Mouse (Mus musculus) lung, postnatal 25 days (tissue): ENCODE data around the gene Fnip2.

Experiments used
- DNase-seq: peaks from one replicate; pipeline ENCODE4 v3.0.0; 2022; ENCODE audit warnings: low spot score

The Fnip2 gene

DNA sequence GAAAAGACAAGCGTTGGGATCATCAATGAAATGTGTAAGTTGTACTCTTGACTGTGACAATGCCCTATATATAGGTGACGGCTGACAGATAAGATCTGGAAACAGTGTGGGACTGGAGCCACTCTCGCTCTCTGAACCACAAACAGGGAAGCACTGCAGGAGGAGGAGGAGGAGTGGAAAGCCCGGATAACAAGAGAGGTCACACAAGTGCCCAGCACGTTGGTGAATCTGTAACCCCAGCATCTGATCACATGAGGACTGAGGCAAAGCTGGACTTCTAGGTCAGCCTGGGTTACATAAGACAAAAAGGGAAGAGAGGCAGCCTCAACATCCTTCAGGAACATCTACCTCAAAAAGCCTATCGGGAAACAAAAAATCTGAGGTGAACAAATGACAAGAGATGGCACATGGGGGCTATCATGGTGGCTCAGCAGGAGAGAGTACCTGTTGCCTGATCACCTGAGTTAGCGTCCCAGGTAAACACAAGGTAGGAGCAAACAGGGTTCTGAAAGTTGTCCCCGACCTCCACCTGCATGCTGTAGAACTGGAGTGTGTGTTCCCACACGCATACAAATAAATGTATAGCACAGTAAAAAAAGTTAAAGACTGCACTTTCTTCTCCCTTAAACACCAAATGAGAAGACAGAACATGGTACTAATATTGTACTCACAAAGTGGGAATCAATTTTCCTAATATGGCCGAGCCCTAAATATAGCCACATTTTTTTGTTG lies 2.6 kb downstream of the Fnip2 start:
- no peak for DNase-seq

DNA sequence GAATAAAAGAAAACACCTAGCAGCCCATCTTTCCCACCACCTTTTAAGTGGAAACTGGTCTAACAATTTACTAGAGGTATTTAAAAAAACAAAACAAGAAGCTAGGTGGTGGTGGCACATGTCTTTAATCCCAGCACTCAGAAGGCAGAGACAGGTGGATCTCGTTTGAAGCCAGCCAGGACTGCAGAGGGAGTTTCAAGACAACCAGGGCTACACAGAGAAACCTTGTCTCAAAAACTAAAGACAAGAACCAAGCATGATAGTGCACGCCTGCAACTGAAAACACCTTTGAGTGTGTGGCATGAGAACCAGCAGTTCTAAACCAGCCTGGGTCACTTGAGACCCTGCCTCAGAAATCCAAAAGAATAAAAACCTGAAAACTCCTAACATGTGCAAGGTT lies 4.1 kb downstream of the Fnip2 start:
- DNase-seq: no peak

GRCm38 (mm10) chr3:79561784-79562715 lies 5.5 kb downstream of the Fnip2 start:
- no peak for DNase-seq

- no peak for DNase-seq
These were observed 7.0 kb downstream of the Fnip2 start for GRCm38 (mm10) chr3:79560555-79560954.

GRCm38 (mm10) chr3:79559773-79560045 lies 7.9 kb downstream of the Fnip2 start:
- no peak for DNase-seq

- peak; percentile 47 for DNase-seq
These were observed 8.4 kb downstream of the Fnip2 start for GRCm38 (mm10) chr3:79559021-79559772.

DNA sequence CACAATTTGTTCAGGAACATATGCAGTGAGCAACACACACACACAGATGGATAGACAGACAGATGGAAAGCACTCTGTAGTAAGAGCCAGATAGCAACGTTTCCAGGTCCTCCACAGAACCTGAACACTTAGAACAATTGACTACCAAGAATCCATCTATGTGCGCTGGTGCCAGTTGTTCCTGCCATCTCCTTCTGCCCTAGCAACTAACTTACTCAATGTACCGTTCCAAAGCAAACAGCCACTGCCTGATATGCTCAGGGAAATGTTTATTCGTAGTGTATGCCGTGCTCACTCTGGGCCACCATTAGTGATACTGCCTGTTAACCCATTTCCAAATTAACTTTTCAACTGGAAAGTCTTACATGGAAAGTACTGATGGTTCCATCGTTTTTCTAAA lies 12.5 kb downstream of the Fnip2 start:
- DNase-seq: no peak

DNA sequence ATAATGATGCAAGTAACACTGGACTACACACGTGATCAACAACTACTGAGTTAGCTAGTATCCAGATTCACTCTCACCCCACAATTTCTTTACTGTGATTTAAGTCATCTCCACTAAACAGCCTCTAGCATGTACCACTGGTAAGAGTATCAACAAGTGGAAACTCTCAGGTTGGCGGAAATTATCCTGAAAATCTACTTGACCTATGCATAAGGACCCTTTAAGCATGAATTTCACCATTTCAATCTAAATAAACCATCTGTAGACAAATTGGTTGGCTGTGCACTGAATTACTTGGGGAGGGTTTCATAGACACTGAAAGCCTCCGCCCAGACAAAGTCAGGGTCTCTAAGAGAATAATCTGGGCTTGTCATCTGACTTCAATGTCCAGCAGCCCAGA lies 13.8 kb downstream of the Fnip2 start:
- no peak for DNase-seq

- peak; percentile 43 for DNase-seq
These were observed 15.6 kb downstream of the Fnip2 start for GRCm38 (mm10) chr3:79551826-79552552.

DNA sequence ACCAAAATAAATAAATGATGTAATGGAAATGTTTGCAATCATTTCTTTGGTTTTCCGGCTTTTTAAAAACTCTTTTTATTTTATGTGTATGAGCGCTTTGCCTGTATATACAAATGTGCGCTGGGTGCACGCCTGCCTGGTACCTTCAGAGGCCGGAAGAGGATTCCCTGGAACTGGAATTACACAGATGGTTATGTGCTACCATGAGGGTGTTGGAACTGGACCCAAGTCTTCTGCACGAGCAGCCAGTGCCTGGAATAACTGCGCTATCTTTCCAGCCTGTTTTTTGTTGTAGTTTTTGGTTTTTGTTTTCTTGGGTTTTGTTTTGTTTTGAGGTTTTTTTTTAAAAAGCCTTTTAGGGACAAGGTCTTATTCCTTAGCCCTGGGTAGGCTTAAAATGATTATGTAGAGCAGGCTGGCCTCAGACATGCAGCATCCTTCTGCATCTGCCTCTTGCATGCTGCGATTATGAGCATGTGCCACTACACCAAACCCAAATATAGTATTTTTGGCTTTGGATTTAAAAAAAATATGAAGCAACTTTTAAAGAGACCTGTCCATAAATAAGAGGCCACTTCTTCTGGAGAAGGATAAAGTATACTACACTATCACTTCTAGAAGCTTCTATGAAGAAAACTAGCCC lies 17.7 kb downstream of the Fnip2 start:
- no peak for DNase-seq

- DNase-seq: no peak
These were observed 18.7 kb downstream of the Fnip2 start for GRCm38 (mm10) chr3:79548681-79549437.

DNA sequence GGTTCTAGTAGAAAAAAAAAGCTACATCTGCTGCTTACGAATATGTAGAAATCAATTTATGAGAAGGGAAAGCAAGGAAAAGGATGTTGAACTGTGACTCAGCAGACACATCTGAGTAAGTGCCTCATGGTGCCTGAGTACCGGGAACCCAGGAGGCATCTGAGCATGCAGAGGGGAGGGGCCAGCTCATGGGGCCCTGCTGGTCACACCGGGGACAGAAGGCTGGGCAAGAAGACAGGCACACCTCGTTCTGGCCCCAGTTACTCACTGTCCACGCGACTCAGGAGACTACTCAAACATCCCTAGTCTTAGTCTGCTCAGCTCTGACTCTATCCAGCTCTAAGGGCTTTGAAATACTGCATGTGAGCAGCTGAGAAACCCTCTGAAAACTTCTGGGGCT lies 25.0 kb downstream of the Fnip2 start:
- DNase-seq: peak; percentile 41

GRCm38 (mm10) chr3:79539656-79540055 lies 27.9 kb downstream of the Fnip2 start:
- no peak for DNase-seq

GRCm38 (mm10) chr3:79539124-79539523 lies 28.5 kb downstream of the Fnip2 start:
- DNase-seq: no peak

DNA sequence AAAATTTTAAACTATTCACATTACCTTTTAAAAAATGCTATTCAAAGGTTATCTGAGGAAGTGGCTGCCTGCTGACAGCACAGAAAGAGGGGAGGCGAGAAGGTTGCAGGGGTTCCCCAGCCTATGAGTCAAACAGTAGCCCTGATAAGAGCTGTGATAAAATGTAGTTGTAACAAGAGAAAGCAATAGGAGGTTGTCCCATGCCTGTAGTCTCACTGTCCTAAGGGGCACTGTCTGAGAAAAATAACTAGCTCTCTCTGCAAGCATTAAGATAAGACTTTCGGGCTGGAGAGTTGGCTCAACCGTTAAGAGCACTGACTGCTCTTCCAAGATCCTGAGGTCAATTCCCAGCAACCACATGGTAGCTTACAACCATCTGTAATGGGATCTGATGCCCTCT lies 29.3 kb downstream of the Fnip2 start:
- no peak for DNase-seq

GRCm38 (mm10) chr3:79537626-79538203 lies 29.9 kb downstream of the Fnip2 start:
- DNase-seq: no peak

GRCm38 (mm10) chr3:79537023-79537422 lies 30.6 kb downstream of the Fnip2 start:
- no peak for DNase-seq

DNA sequence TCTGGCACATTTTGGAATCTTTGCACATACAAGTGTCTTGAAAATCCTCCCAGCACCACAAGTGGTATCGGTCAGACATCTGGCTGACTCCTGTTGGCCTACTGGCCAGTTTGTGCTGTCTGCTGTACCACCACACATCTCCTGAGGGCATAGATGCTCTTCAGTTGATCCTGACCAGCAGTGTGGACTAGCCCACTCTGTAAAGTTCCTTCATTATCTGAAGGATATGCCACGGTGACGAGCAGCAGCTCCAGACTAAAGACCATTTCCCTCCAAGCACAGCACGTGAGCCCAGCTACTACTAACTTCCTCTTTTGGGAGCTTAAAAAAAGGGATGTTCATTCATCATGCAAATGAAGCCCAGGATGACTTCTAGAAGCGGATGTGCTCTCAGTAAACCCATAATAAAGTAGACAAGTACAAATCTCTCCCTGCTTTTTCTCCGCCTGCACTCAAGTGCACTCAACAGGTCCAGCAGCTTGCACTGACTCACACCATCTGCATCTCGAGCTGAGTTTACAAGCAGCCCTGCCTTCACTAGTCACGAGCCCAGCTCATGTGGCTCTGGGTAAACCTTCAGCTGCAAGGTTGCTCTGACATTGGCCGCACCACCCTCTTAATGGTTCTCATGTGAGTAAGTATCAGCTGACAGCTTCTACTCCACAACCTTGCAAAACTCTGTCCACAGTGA lies 35.9 kb downstream of the Fnip2 start:
- peak; percentile 80 for DNase-seq

DNA sequence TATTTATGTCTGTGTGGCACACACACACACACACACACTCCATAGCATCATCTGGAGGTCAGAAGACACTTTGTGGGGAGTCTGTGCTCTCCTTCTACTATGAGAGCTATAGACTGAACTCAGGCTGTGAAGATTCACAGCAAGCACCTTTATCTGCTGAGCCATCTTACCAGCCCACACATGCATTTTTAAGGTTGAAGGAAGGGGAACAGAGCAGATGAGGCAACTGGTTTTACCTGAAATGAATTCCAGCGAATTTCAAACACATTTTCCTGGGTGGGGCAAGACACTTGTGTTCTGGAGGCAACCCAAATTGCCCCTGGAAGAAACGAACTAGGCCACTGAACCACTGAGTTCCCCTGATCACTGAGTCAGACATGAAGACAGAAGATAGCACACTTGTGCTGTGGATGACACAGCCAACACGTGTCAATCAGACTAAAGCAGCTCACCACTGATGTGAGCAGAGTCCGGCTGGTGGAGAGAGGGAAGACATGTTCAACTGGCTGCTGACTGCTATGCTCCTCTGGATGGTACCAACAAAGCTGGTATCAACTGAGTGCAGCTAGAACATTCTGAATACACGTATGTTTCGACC lies 38.0 kb downstream of the Fnip2 start:
- no peak for DNase-seq
